Mouse (Mus musculus) hindbrain, embryonic 13.5 days (tissue): ENCODE results near the gene Lin7a. TPM values are rescaled to one million over a fixed set of nuclear protein-coding genes. Genes with fewer than 3 reads are reported as not detected.
"Not testable (repeated sequence)": the region's sequence is repeated elsewhere in the genome, so short reads cannot be mapped to it uniquely, and the experiment has no call there.

Experiments
- ATAC-seq: fragments of 200-750 bp; cut with Nextera tagmentation; 2 replicates; pipeline ENCODE4 v1.8.0; 2017; ENCODE audit warnings: moderate TSS enrichment; ENCODE audit not compliant: low FRiP score
- H3K27ac ChIP-seq: fragments of 300-500 bp; sonication (generic); 2 replicates; pipeline ENCODE4 v1.5.1; 2015; ENCODE audit warnings: inconsistent platforms, mild to moderate bottlenecking, moderate library complexity
- H3K27me3 ChIP-seq: fragments of 300-500 bp; sonication (generic); 2 replicates; pipeline ENCODE4 v1.6.1; 2015; ENCODE audit warnings: mild to moderate bottlenecking, inconsistent platforms
- H3K36me3 ChIP-seq: fragments of 300-500 bp; sonication (generic); 2 replicates; pipeline ENCODE4 v1.6.1; 2015; ENCODE audit warnings: mild to moderate bottlenecking, inconsistent platforms
- H3K4me1 ChIP-seq: fragments of 300-500 bp; sonication (generic); replicated peaks from 2 replicates; pipeline ENCODE4 v1.6.1; 2015; ENCODE audit warnings: inconsistent platforms
- H3K4me2 ChIP-seq: fragments of 300-500 bp; sonication (generic); 2 replicates; pipeline ENCODE4 v1.6.1; 2015; ENCODE audit warnings: inconsistent platforms, mild to moderate bottlenecking, moderate library complexity
- H3K4me3 ChIP-seq: fragments of 300-500 bp; sonication (generic); 2 replicates; pipeline ENCODE4 v1.5.1; 2015; ENCODE audit warnings: mild to moderate bottlenecking, inconsistent platforms
- H3K9ac ChIP-seq: fragments of 300-500 bp; sonication (generic); 2 replicates; pipeline ENCODE4 v1.6.1; 2015; ENCODE audit warnings: mild to moderate bottlenecking, inconsistent platforms
- H3K9me3 ChIP-seq: fragments of 300-500 bp; sonication (generic); 2 replicates; pipeline ENCODE4 v1.6.1; 2016; ENCODE audit warnings: inconsistent platforms
- WGBS: fragments of 180-500 bp; shearing (Covaris S2); methylation state at CpG from one replicate; pipeline ENCODE4 v1.1.7; 2015; 5-methylcytosine and 5-hydroxymethylcytosine counted together
- polyA plus RNA-seq: library from polyadenylated mRNA; unstranded; fragments of >200 nt; fragmentation: Nextera tagmentation; extraction: Ambion mirVana; gene quantifications from 2 replicates; pipeline ENCODE4 v1.2.1, GENCODE M21; 2015

Lin7a gene
- polyA plus RNA-seq, 1 experiment from 2014 or later, result 45.3 TPM

DNA sequence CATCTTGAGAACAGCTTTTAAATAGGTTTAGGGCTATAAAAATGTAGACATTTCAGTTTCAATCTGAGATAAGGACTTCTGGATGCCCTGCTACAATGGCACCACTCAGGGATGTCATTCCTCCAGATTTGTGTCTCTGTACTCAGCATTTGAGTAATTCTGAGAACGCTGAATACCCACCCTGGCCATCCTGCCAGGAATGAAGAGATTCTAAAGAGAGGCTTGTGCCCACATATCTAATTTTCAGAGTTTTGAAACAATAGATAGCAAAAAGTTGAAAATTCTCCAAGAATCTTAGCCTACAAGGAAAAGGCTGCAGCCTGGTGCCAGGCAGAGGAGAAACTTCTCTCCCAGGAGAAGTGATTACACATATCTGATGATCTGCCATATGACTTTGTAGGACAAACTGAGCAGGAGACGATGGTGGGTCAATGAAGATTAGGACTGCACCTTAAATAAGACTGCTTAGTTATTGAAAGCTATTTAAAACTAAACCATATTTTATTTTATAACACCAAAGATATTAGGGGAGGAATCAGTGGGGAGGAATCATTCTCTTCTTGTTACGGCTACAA is 32.5 kb upstream of the Lin7a start:
- Histone ChIP-seq H3K27me3 (no peaks in the 10 kb centered on the region), H3K9ac (no peak overlapping the region), H3K4me2 (no peak overlapping the region), H3K36me3 (no peaks in the 10 kb centered on the region), H3K4me3 (no peak overlapping the region), H3K27ac (no peak overlapping the region), H3K4me1 (no peaks in the 10 kb centered on the region), H3K9me3 (no peaks in the 10 kb centered on the region)
- no peak for ATAC-seq
- 78% methylated on average over 3 of the region's 3 CpGs for WGBS

DNA sequence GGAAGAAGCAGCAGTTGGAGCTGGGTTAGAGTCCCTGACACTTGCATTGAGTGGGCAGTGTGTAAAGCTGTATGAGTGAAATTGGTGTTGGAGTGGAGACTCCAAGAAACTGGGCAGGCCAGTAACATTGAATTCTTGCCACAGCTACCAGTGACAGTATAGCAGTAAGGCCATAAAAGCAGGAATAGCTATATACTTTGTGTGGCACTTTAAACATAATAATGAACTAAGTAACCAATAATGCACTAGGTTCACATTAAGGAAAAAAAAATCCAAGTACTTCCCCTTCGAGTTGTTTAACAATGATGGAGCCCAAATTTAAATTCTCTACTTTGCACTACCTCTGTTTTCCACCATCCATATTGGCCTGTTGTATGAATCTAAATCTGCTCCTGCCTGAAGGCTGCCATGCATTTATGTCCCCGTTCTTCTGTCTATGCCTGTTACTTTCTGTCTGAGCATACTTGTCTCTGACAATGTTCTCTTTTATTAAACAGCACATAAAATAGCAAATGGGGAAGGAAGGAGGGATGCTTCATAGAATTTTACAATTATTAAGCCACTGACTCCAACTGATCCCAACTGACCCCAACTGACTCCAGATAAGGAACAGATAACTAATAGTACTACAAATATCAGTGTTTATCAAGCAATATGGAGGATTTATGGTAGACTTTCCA is 31.7 kb upstream of the Lin7a start:
- 77% methylated on average over 2 of the region's 2 CpGs for WGBS
- Histone ChIP-seq H3K36me3 (no peaks in the 10 kb centered on the region), H3K9ac (no peak overlapping the region), H3K27me3 (no peaks in the 10 kb centered on the region), H3K27ac (no peak overlapping the region), H3K4me2 (no peak overlapping the region), H3K4me3 (no peak overlapping the region), H3K4me1 (no peaks in the 10 kb centered on the region), H3K9me3 (no peaks in the 10 kb centered on the region)
- no peak for ATAC-seq

DNA sequence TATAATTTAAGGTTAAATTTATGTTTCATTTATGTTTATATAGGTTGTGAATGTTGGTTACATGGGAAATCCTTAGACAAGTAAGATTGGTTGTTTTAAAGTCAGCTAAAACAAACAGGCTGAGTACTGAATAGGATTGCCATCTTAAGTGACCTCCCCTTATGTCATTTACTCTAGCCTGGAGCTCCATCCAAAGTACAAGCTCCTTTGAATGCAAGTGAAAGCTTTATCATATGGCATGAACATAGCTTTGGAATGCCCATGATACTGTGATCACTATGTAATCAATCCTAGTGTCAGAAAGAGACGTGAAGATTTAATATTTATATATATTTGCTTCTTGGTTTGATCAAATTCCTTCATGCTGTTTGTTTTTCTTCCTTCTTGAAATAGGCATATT is 31.0 kb upstream of the Lin7a start:
- ATAC-seq, result no peak
- Histone ChIP-seq H3K4me3 (no peak overlapping the region), H3K36me3 (no peaks in the 10 kb centered on the region), H3K9me3 (no peaks in the 10 kb centered on the region), H3K4me2 (no peak overlapping the region), H3K27me3 (no peaks in the 10 kb centered on the region), H3K27ac (no peak overlapping the region), H3K9ac (no peak overlapping the region), H3K4me1 (no peaks in the 10 kb centered on the region)
- WGBS, result 84% methylated on average over 1 of the region's 1 CpGs

DNA sequence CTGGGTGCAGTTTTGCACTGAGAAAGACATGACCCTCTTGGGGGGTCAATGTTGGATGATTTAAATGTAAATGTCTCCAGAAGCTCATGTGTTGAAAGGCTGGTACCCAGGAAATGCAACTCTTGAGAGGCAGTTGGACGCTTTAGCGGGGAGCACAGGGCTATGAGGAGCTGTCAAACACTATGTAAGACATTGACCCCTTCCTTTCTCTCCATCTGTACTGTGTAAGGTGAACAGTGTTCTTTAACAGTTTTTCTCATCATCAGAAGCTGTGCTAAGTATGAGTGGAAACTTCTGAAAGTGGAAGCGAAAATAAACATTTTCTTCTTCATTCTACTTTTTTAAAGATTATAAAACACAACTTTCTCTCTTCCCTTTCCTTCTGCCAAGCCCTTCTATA is 30.5 kb upstream of the Lin7a start:
- no peak overlapping the region for H3K4me3 ChIP-seq
- no peaks in the 10 kb centered on the region for H3K27me3 ChIP-seq
- H3K36me3 ChIP-seq, result no peaks in the 10 kb centered on the region
- no peaks in the 10 kb centered on the region for H3K9me3 ChIP-seq
- no peak overlapping the region for H3K4me2 ChIP-seq
- no peaks in the 10 kb centered on the region for H3K4me1 ChIP-seq
- H3K9ac ChIP-seq, result no peak overlapping the region
- H3K27ac ChIP-seq, result no peak overlapping the region
- WGBS, result 92% methylated on average over 3 of the region's 3 CpGs
- ATAC-seq, result no peak

DNA sequence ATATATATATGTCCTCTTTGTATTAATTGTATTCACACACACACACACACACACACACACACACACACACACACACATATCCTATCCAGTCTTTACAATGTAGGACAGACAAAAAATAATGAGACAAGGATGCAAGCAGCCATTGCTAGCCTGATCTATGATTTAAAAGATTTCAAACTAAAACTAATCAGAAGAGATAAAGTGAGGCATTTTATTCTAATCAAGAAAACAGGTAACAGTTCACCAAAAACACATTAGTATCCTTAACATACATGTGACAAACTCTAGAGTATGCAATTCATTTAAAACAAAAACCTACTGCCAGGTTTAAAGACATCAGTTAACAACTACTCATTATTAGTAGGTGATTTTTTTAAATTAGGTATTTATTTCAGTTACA is 30.1 kb upstream of the Lin7a start:
- H3K4me1 ChIP-seq, result no peaks in the 10 kb centered on the region
- no peaks in the 10 kb centered on the region for H3K36me3 ChIP-seq
- no peak overlapping the region for H3K9ac ChIP-seq
- no peaks in the 10 kb centered on the region for H3K9me3 ChIP-seq
- H3K4me2 ChIP-seq, result no peak overlapping the region
- no peak for ATAC-seq
- no peaks in the 10 kb centered on the region for H3K27me3 ChIP-seq
- H3K4me3 ChIP-seq, result no peak overlapping the region
- no peak overlapping the region for H3K27ac ChIP-seq

DNA sequence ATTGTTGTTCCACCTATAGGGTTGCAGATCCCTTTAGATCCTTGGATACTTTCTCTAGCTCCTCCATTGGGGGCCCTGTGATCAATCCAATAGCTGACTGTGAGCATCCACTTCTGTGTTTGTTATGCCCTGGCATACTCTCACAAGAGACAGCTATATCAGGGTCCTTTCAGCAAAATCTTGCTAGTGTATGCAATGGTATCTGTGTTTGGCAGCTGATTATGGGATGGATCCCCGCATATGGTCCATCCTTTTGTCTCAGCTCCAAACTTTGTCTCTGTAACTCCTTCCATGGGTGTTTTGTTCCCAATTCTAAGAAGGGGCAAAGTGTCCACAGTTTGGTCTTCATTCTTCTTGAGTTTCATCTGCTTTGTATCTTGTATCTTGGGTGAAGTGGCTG is 29.5 kb upstream of the Lin7a start:
- not testable (repeated sequence) for H3K4me1 ChIP-seq, H3K27me3 ChIP-seq, ATAC-seq, H3K27ac ChIP-seq, H3K36me3 ChIP-seq, H3K9me3 ChIP-seq, H3K4me3 ChIP-seq, H3K9ac ChIP-seq, H3K4me2 ChIP-seq
- WGBS, result 94% methylated on average over 1 of the region's 1 CpGs

DNA sequence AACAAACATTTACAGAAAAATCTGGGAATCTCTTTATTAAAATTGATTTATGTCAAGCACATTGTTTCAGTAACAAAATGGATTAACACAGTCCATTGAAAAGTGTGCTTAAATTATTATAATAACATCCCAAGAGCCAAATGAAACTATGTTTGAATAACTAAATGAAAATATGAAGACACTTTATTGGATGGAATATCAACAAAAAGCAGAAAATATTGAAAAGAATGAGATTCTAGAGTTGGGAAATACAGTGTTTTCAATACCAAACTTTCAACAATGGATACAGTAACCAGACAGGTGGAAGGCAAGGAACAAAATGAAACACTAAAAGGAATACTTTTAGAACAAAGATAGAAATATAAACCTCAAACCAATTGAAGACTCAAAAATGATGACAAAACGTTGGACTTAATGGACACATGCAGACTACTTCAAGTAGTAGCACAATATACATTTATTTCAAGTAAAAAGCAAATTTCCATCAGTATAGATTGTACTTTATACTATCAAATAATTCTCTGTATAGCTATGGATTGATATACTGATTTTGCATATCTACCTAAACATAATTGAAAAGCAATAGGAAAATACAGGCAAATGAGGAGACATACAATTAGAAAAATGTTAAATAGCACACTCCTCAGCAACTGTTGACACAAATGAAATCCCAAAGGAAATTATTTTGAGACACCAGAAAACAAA is 28.6 kb upstream of the Lin7a start:
- ATAC-seq, result no peak
- Histone ChIP-seq H3K9ac (no peak overlapping the region), H3K36me3 (no peaks in the 10 kb centered on the region), H3K27ac (no peak overlapping the region), H3K4me3 (no peak overlapping the region), H3K9me3 (no peaks in the 10 kb centered on the region), H3K4me2 (no peak overlapping the region), H3K27me3 (no peaks in the 10 kb centered on the region), H3K4me1 (no peaks in the 10 kb centered on the region)
- 85% methylated on average over 1 of the region's 1 CpGs for WGBS

DNA sequence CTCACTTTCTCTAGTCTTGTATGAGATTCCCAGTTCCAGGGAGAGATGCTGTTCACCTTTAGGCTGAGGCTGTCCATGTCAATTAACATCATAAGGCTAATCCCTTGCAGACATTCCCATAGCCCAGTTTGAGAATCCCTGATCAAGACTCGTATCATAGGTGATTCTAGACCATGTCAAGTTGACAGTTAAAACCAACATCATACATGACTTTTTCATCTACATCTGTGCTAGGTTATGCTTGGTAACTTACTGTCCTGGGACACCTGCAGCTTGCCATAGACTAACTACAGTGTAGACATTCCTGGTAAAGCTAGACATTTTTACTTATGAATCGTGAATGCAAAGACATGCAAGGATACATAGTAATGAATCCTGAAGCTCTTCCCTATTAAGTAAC is 27.3 kb upstream of the Lin7a start:
- H3K9me3 ChIP-seq, result no peaks in the 10 kb centered on the region
- no peak overlapping the region for H3K4me3 ChIP-seq
- no peaks in the 10 kb centered on the region for H3K4me1 ChIP-seq
- no peaks in the 10 kb centered on the region for H3K36me3 ChIP-seq
- WGBS, result 86% methylated on average over 2 of the region's 2 CpGs
- H3K27me3 ChIP-seq, result no peaks in the 10 kb centered on the region
- H3K9ac ChIP-seq, result no peak overlapping the region
- H3K27ac ChIP-seq, result no peak overlapping the region
- no peak overlapping the region for H3K4me2 ChIP-seq
- ATAC-seq, result no peak

DNA sequence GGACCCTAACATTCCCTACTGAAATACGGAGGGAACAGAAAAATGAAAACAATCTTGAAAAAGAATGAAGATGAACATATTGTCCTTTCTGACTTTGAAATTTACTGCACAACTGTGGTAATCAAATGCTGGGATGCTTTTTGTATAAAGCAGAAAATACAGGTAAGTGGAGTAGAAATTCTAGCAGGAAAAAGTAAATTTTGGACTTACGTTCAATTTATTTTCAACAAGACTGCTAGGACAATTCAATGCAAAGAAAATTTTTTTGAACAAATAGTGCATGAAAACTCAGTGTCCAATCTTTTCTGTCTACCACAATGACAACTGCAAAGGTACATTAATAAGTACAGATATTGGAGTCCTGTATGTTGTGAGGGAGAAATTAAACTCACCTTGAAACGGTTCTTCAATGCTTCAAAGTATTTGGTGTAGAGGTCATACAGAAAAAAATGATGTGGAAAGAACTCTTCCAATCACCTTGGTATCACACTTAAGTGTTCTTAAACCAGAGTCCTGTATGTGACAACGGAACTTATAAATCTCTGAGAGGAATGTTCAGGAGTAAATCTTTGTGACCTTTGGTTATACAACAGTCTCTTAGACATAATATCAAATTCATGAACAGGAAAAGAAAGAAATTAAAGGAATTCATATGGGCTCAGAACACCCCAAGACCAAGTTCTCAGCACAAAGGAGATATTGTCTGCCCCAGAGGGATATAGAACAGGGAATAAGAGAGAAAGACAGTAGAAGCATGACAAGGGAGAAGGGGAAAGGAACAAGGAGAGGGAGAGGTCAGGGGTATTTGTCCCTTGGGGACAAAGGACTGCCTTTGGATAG is 26.6 kb upstream of the Lin7a start:
- WGBS, result 89% methylated on average over 4 of the region's 4 CpGs
- Histone ChIP-seq H3K4me2 (no peak overlapping the region), H3K27ac (no peak overlapping the region), H3K4me3 (no peak overlapping the region), H3K4me1 (no peaks in the 10 kb centered on the region), H3K9ac (no peak overlapping the region), H3K9me3 (no peaks in the 10 kb centered on the region), H3K27me3 (no peaks in the 10 kb centered on the region), H3K36me3 (no peaks in the 10 kb centered on the region)
- no peak for ATAC-seq

DNA sequence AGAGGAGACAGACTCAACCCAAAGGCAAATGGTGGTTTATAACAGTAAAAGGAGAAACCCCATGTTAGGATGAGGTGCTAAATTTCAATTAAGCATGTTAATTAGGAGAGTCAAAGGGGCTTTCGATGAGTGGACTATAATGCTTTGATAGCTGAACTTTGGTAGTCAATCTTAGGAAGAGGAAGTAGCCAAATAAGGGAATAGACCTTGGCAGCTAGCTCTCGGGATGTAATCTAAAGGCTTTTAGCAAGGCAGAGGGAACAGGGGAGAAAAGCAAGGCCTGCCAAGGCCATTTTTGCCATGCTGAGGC is 26.0 kb upstream of the Lin7a start:
- Histone ChIP-seq H3K36me3 (no peaks in the 10 kb centered on the region), H3K27ac (no peak overlapping the region), H3K27me3 (no peaks in the 10 kb centered on the region), H3K4me2 (no peak overlapping the region), H3K4me1 (no peaks in the 10 kb centered on the region), H3K4me3 (no peak overlapping the region), H3K9me3 (no peaks in the 10 kb centered on the region), H3K9ac (no peak overlapping the region)
- WGBS, result 83% methylated on average over 2 of the region's 2 CpGs
- ATAC-seq, result no peak

DNA sequence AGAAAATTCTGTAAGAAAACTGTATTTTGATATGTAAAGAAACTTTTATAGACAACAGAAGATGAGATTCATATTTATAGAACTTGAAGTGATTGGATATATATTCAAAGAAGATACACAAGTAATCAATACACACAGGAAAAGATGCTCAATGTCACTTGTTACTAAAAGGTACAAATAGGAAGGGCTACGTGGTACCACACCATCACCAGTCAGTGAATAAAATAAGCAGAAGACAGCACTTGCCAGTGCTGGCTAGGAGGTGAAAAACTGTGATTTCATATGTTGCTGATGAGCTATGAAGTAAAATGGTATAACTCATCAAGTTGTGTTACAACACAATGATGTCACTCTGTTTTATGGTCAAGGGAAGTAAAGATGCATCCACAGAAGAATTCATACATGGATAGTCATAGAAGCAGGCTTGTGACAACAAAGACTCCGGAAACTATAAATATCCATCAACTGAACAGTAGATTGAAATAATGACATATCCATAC is 25.5 kb upstream of the Lin7a start:
- H3K27ac ChIP-seq, result no peak overlapping the region
- no peak overlapping the region for H3K9ac ChIP-seq
- H3K27me3 ChIP-seq, result no peaks in the 10 kb centered on the region
- no peak overlapping the region for H3K4me3 ChIP-seq
- no peak for ATAC-seq
- no peak overlapping the region for H3K4me2 ChIP-seq
- H3K4me1 ChIP-seq, result no peaks in the 10 kb centered on the region
- no peaks in the 10 kb centered on the region for H3K36me3 ChIP-seq
- WGBS, result 92% methylated on average over 2 of the region's 2 CpGs
- no peaks in the 10 kb centered on the region for H3K9me3 ChIP-seq

DNA sequence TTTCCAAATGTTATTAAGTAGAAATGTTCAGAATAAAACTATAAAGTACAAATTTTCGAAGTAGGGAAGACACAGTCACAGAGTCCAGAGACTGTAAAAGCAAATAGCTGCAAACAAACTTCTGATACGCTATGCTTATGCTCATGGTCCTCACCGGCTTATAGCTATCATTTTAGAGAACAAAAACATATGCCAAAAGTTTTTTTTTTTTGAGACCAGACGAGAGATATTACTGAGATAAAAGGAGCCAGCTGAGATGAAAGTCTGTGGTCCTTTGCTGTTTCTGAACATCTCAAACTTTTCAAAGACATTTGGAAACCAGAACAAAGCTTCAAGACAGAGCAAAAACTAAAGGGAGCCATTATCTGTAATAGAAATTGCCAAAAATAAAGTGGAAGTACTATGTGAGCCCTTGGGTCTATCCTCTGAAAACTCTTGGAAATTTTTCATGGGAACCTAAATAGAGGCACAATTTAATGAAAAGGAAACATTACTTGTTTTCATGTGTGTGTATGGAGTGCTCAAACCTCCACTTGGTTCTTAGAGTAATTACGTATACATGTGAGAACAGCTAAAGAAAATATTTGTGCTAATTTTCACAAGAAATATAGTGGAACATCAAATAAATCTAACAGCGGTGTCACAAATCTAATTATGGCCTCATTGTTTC is 24.4 kb upstream of the Lin7a start:
- H3K36me3 ChIP-seq, result no peaks in the 10 kb centered on the region
- no peak overlapping the region for H3K4me3 ChIP-seq
- no peaks in the 10 kb centered on the region for H3K9me3 ChIP-seq
- ATAC-seq, result no peak
- no peaks in the 10 kb centered on the region for H3K27me3 ChIP-seq
- H3K9ac ChIP-seq, result no peak overlapping the region
- H3K27ac ChIP-seq, result no peak overlapping the region
- H3K4me1 ChIP-seq, result no peaks in the 10 kb centered on the region
- WGBS, result 89% methylated on average over 6 of the region's 6 CpGs
- H3K4me2 ChIP-seq, result no peak overlapping the region
